Mouse (Mus musculus) midbrain, embryonic 11.5 days (tissue): ENCODE data around the gene Rps21. TPM values are rescaled to one million over a fixed set of nuclear protein-coding genes. Genes with fewer than 3 reads are reported as not detected.

ENCODE experiments used
- ATAC-seq: fragments of 200-750 bp; cut with Nextera tagmentation; 2 replicates; pipeline ENCODE4 v1.8.0; 2017; ENCODE audit warnings: moderate TSS enrichment, moderate library complexity; ENCODE audit not compliant: low FRiP score
- DNase-seq: peaks from one replicate; pipeline ENCODE4 v3.0.0; 2015; ENCODE audit warnings: low spot score; ENCODE audit errors: missing footprints
- H3K27ac ChIP-seq: fragments of 300-500 bp; sonication (generic); 2 replicates; pipeline ENCODE4 v1.5.1; 2014; ENCODE audit warnings: low read depth, low read length
- H3K27me3 ChIP-seq: fragments of 300-500 bp; sonication (generic); 2 replicates; pipeline ENCODE4 v1.6.1; 2014; ENCODE audit warnings: mild to moderate bottlenecking, low read length, moderate library complexity, mixed read lengths; ENCODE audit not compliant: control insufficient read depth, insufficient read depth
- H3K36me3 ChIP-seq: fragments of 300-500 bp; sonication (generic); 2 replicates; pipeline ENCODE4 v1.6.1; 2014; ENCODE audit warnings: mild to moderate bottlenecking, low read length, moderate library complexity, mixed read lengths; ENCODE audit not compliant: control insufficient read depth, insufficient read depth
- H3K4me1 ChIP-seq: fragments of 300-500 bp; sonication (generic); 2 replicates; pipeline ENCODE4 v1.6.1; 2014; ENCODE audit warnings: low read length; ENCODE audit not compliant: control insufficient read depth, insufficient read depth
- H3K4me2 ChIP-seq: fragments of 300-500 bp; sonication (generic); 2 replicates; pipeline ENCODE4 v1.6.1; 2014; ENCODE audit warnings: mild to moderate bottlenecking, moderate library complexity
- H3K4me3 ChIP-seq: fragments of 300-500 bp; sonication (generic); 2 replicates; pipeline ENCODE4 v1.5.1; 2014; ENCODE audit warnings: low read depth, low read length
- H3K9ac ChIP-seq: fragments of 300-500 bp; sonication (generic); 2 replicates; pipeline ENCODE4 v1.6.1; 2014; ENCODE audit warnings: low read length
- H3K9me3 ChIP-seq: fragments of 300-500 bp; sonication (generic); 2 replicates; pipeline ENCODE4 v1.6.1; 2016; ENCODE audit warnings: low read length; ENCODE audit not compliant: control insufficient read depth
- WGBS: fragments of 180-500 bp; shearing (Covaris S2); extraction: QIAGEN DNeasy Blood & Tissue Kit; methylation state at CpG from one replicate; pipeline ENCODE4 v1.1.7; 2014; 5-methylcytosine and 5-hydroxymethylcytosine counted together
- polyA plus RNA-seq: library from polyadenylated mRNA; unstranded; fragments of >200 nt; fragmentation: Nextera tagmentation; extraction: Ambion mirVana; gene quantifications from 2 replicates; pipeline ENCODE4 v1.2.1, GENCODE M21; 2014

Rps21 gene
- polyA plus RNA-seq, 1 experiment from 2014 or later: 494 TPM

DNA sequence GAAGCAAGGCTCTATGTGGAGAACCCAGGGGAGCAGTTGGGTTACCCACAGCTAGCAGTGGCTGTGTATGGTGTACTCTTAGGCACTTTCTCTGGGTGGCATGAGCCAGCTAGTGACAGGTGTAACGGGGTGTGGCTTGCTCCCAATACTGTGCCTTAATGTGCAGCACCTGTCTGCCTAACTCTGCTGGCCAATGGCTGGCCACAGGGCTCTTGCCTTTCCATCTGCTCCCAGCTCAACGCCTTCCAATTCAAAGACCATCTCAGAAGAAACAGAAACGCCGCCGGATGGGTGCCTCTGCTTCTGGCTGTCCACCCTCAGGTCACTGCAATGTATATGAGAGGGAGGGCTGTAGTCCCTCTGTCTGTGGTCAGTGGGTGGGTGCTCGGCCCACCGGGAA, 4.7 kb downstream of the Rps21 start:
- no peak for ATAC-seq
- no peaks in the 10 kb centered on the region; the same call in 1 of the 2 replicates for H3K36me3 ChIP-seq
- H3K27me3 ChIP-seq: no peaks in the 10 kb centered on the region
- H3K4me3 ChIP-seq: no peak overlapping the region
- no peak overlapping the region for H3K4me2 ChIP-seq
- peaks cover 6% of the 10 kb centered on the region; the same call in 1 of the 2 replicates for H3K4me1 ChIP-seq
- H3K27ac ChIP-seq: no peak overlapping the region
- WGBS: 89% methylated on average over 7 of the region's 7 CpGs
- no peaks in the 10 kb centered on the region for H3K9me3 ChIP-seq
- H3K9ac ChIP-seq: no peak overlapping the region
- DNase-seq: peak; percentile 69

DNA sequence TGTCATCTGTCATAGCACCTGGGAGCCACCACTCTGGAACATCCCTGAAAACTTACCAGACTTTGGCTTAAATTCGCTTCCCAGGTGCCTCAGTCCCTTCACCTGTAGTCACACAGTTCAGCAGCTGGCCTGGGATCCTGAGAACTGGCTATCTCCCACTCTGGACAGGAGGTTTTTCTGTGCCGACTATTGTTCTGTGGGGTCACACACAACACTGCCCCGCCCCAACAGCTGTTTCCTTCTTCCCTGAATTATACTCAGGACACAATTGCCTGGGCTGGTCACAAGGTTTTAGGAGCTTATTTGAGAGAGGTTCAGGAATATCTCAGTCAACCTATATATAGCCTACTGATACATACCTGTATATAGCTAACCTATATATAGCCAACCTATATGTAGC, 5.3 kb downstream of the Rps21 start:
- no peaks in the 10 kb centered on the region for H3K27me3 ChIP-seq
- H3K36me3 ChIP-seq: no peaks in the 10 kb centered on the region; the same call in 1 of the 2 replicates
- H3K9me3 ChIP-seq: no peaks in the 10 kb centered on the region
- H3K27ac ChIP-seq: no peak overlapping the region
- peaks cover 6% of the 10 kb centered on the region; the same call in 1 of the 2 replicates for H3K4me1 ChIP-seq
- no peak for ATAC-seq
- no peak overlapping the region for H3K4me3 ChIP-seq
- 90% methylated on average over 3 of the region's 3 CpGs for WGBS
- no peak overlapping the region for H3K4me2 ChIP-seq
- peak; percentile 70 for DNase-seq
- H3K9ac ChIP-seq: no peak overlapping the region

DNA sequence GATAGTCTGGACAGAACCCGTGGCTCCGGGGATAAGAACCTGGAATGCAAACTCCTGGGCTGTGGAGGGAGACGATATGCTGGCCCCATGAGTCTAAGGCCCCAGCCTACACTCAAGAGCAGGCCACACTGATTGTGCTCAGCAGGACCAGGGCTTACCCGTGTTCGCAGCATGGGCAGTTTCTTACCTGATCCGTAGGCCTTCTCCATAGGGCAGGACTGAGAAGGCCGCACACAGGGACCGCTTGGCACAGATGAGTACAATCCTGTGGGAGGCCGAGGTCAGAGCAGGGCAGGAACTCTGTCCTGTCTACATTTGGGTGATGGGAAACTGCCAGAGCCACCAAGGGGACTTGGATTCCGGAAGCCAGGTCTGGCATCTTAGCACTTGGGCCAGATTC, 5.7 kb downstream of the Rps21 start:
- Histone ChIP-seq H3K4me3 (no peak overlapping the region), H3K27me3 (no peaks in the 10 kb centered on the region), H3K27ac (no peak overlapping the region), H3K9me3 (no peaks in the 10 kb centered on the region), H3K4me2 (no peak overlapping the region), H3K4me1 (peaks cover 6% of the 10 kb centered on the region; the same call in 1 of the 2 replicates), H3K9ac (no peak overlapping the region), H3K36me3 (no peaks in the 10 kb centered on the region; the same call in 1 of the 2 replicates)
- DNase-seq (no peak), ATAC-seq (no peak)
- WGBS: 92% methylated on average over 10 of the region's 10 CpGs

DNA sequence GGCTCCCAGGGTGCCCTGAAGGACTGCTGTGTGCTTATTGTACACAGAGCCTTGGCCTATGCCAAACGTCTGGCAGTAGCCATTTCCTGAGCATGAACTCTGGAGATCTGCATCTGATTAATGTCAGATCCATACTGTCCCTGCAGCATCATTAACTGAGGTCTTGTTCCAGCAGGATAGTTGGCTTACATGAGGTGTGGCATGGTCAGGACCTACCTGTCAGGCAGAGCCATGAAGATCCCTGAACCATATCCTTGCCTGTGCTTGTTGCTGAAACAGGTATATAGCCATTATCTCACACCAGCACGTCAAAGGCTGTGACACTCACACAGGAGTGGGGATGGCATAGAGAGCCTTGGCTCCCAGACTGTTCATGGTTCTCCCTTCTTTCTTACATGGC, 10.8 kb downstream of the Rps21 start:
- 73% methylated on average over 2 of the region's 2 CpGs for WGBS
- peaks cover 14% of the 10 kb centered on the region for H3K4me1 ChIP-seq
- no peak overlapping the region for H3K9ac ChIP-seq
- no peak overlapping the region for H3K4me2 ChIP-seq
- H3K4me3 ChIP-seq: no peak overlapping the region
- H3K27me3 ChIP-seq: no peaks in the 10 kb centered on the region
- no peaks in the 10 kb centered on the region for H3K9me3 ChIP-seq
- DNase-seq (peak; percentile 66), ATAC-seq (no peak)
- H3K36me3 ChIP-seq: peaks cover 5% of the 10 kb centered on the region
- no peak overlapping the region for H3K27ac ChIP-seq

DNA sequence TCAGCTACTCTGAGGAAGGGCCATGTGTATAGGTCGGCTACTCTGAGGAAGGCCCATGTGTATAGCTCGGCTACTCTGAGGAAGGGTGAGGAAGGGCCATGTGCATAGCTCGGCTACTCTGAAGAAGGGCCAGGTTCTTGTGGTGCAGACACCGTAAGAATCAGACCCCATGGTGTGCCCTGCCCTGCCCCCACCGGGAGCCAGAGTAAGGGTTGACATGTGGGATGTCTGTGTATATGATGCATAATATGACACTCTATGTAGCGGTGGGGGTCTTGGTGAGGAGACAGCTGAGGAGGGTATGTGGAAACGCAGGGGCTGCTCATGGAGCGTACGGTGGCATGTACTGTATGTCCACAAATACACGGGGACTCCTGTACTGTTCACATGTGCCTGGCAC, 12.2 kb downstream of the Rps21 start:
- WGBS: 94% methylated on average over 10 of the region's 10 CpGs

DNA sequence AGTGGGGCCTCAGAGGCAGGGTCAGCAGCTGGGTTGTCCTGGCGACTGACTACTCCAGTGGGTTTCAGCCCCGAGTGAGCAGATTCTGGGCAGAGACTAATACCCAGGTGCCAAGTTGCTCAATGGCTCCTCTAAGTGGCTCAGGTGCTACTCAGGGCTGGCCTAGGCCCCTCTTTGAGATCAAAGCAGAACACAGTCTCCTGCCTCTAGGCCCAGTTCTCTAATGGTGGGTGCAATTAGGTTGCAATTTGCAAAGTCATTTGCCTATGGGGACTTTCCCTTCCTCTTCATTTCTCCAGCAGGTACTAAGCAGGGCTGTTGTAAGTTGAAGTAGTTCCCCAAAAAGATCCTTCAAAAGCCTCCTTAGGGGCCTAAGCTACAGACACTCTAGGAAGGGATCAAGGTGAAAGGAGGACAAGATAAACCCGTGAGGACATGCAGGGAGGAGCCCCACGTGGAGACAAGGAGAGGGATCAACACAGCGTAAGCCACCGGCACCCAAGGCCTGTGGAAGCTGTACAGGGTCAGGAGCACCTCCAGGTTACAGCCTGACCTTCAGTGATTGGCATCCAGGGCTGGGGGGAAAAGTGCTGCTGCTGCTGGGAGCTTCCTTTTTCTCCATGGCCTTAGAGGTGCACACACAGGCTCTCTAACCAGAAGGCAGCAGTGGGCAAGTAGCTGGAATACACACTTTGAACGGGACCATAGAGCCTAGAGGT, 13.5 kb downstream of the Rps21 start:
- 86% methylated on average over 7 of the region's 7 CpGs for WGBS
- Histone ChIP-seq H3K9me3 (no peaks in the 10 kb centered on the region), H3K27me3 (no peaks in the 10 kb centered on the region), H3K27ac (no peak overlapping the region), H3K4me3 (no peak overlapping the region), H3K9ac (no peak overlapping the region), H3K4me2 (no peak overlapping the region), H3K36me3 (peaks cover 5% of the 10 kb centered on the region; the same call in 1 of the 2 replicates), H3K4me1 (peaks cover 14% of the 10 kb centered on the region)
- ATAC-seq (no peak), DNase-seq (peak; percentile 21)

More for the DNA sequence above, 12.2 kb downstream of the Rps21 start:
- Histone ChIP-seq H3K4me3 (no peak overlapping the region), H3K36me3 (peaks cover 5% of the 10 kb centered on the region), H3K9ac (no peak overlapping the region), H3K27ac (no peak overlapping the region), H3K4me1 (peaks cover 14% of the 10 kb centered on the region), H3K4me2 (no peak overlapping the region), H3K9me3 (no peaks in the 10 kb centered on the region), H3K27me3 (no peaks in the 10 kb centered on the region)
- ATAC-seq (no peak), DNase-seq (peak; percentile 68)

DNA sequence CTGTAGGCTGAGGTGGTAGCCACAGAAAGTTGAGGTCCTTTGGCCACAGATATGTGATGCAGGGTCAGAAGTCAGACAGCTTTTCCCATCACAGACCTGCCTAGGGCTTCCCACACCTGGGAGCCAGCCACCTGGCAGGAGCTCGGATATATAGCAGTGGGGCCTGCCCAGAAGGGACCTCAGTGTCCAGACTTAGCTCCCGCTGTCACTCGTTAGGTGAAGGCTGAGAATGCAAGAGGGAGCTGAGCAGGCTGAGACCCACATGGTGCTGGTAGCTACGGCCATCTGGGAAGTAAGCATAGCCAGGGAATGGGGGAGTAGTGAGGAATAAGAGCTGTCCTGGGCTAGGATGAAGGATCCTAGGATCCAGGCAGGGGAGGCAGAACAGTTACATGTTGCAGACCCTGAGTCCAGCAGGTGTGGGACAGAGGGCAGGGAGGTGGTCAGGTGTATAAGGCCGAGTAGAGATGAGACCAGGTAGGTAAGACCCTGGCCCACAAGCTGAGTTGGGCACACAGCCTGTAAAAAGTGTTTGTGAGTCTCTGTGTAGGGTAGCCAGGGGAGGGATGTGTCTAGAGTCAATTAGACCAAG, 14.7 kb downstream of the Rps21 start:
- Histone ChIP-seq H3K9me3 (no peaks in the 10 kb centered on the region), H3K4me3 (no peak overlapping the region), H3K27ac (no peak overlapping the region), H3K9ac (0 out of 2 replicates have a peak overlapping the region, but pooled peaks have one; percentile 4), H3K4me1 (peaks cover 14% of the 10 kb centered on the region), H3K27me3 (no peaks in the 10 kb centered on the region), H3K36me3 (peaks cover 5% of the 10 kb centered on the region; the same call in 1 of the 2 replicates), H3K4me2 (peak overlapping the region; percentile 95)
- no peak for ATAC-seq
- 83% methylated on average over 5 of the region's 5 CpGs for WGBS
- DNase-seq: no peak

DNA sequence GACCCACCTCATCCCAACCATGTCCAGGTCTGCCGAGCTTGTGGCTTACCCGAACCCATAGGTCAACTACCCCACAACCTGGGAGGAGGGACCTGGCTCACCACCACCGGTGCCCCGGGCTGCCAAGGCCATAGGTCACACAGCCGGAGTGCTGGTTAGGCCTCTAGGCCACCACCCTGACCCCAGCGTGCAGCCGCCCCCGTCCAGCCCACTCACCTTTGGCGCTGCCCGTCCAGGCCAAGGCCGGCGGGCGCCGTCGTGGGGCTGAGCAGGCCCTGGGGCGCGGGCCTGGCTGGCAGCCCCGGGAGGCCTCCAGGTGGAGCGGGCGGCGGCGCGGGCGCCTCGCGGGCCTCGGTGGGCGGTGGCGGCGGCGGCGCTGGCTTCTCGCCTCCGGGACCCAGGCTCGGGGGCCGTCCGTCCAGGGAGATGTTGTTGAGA, 15.7 kb downstream of the Rps21 start:
- H3K4me1 ChIP-seq: peaks cover 14% of the 10 kb centered on the region
- ATAC-seq: peak; percentile 60
- WGBS: under 1% methylated on average over 18 of the region's 37 CpGs

More for the DNA sequence above, 15.7 kb downstream of the Rps21 start:
- peak overlapping the region; percentile 91 for H3K9ac ChIP-seq
- DNase-seq: peak; percentile 87
- H3K36me3 ChIP-seq: peaks cover 5% of the 10 kb centered on the region; the same call in 1 of the 2 replicates
- H3K4me2 ChIP-seq: peak overlapping the region; percentile 95
- peak overlapping the region; percentile 83 for H3K4me3 ChIP-seq
- 0 out of 2 replicates have a peak overlapping the region, but pooled peaks have one; percentile 11 for H3K27ac ChIP-seq
- H3K27me3 ChIP-seq: no peaks in the 10 kb centered on the region
- H3K9me3 ChIP-seq: no peaks in the 10 kb centered on the region
